Mouse (Mus musculus) MEL (cell line): ENCODE measurements at regions not wholly inside any gene's neighbourhood (a gene's known extent, or its start where the extent isn't known, plus 50 kb on each side); places are given as distances from the start of the nearest gene placed in this dataset.

Experiments used
- DNase-seq: peaks from one replicate; pipeline ENCODE4 v3.0.0; 2011; ENCODE audit warnings: low read depth, low spot score
- H3K27ac ChIP-seq: 2 replicates; pipeline ENCODE4 v1.5.1; 2012; ENCODE audit warnings: low read depth, mild to moderate bottlenecking, control low read depth, low read length, moderate library complexity; ENCODE audit not compliant: control insufficient read depth
- H3K27me3 ChIP-seq, 2 experiments: fragments of 150-350 bp in 1 of 2; sonication (generic) in 1 of 2; 2 replicates each; pipeline ENCODE4 v1.6.1; 2012; ENCODE audit warnings: low read length in 2 of 2, mild to moderate bottlenecking in 2 of 2, improper control_type of control experiment in 1 of 2, moderate library complexity in 1 of 2; ENCODE audit not compliant: insufficient read depth in 2 of 2, control insufficient read depth in 1 of 2
- H3K36me3 ChIP-seq, 2 experiments: 2 replicates each; pipeline ENCODE4 v1.6.1; 2012 to 2014; ENCODE audit warnings: low read length in 2 of 2, improper control_type of control experiment in 1 of 2, inconsistent platforms in 1 of 2, mild to moderate bottlenecking in 1 of 2; ENCODE audit not compliant: insufficient read depth in 2 of 2, control insufficient read depth in 1 of 2
- H3K4me1 ChIP-seq, 2 experiments: fragments of 150-350 bp in 1 of 2; sonication (generic) in 1 of 2; 2 replicates each; pipeline ENCODE4 v1.6.1; 2012; ENCODE audit warnings: low read length in 2 of 2, improper control_type of control experiment in 1 of 2, mild to moderate bottlenecking in 1 of 2; ENCODE audit not compliant: insufficient read depth in 2 of 2, control insufficient read depth in 1 of 2
- H3K4me3 ChIP-seq, 2 experiments: fragments of 150-350 bp in 1 of 2; sonication (generic) in 1 of 2; 2 replicates each; pipeline ENCODE4 v1.5.1; 2012; ENCODE audit warnings: low read depth in 2 of 2, low read length in 2 of 2, mild to moderate bottlenecking in 2 of 2, moderate library complexity in 2 of 2, control low read depth in 1 of 2, improper control_type of control experiment in 1 of 2; ENCODE audit not compliant: control insufficient read depth in 1 of 2, insufficient read depth in 1 of 2
- H3K79me2 ChIP-seq: 2 replicates; pipeline ENCODE4 v1.6.1; 2012; ENCODE audit warnings: mild to moderate bottlenecking, low read length, moderate library complexity; ENCODE audit not compliant: control insufficient read depth, poor library complexity, insufficient read depth
- H3K9ac ChIP-seq: 2 replicates; pipeline ENCODE4 v1.6.1; 2012; ENCODE audit warnings: low read depth, mild to moderate bottlenecking, control low read depth, low read length, moderate library complexity; ENCODE audit not compliant: control insufficient read depth, poor library complexity, severe bottlenecking
- H3K9me3 ChIP-seq: fragments of 150-350 bp; sonication (generic); replicated peaks from 2 replicates; pipeline ENCODE4 v1.6.1; 2012; ENCODE audit warnings: mild to moderate bottlenecking, low read length, improper control_type of control experiment, moderate library complexity; ENCODE audit not compliant: insufficient read depth
- BHLHE40 ChIP-seq: IDR thresholded peaks from 2 replicates; pipeline ENCODE4 v1.6.1; 2012; ENCODE audit warnings: low read depth, mild to moderate bottlenecking, inconsistent platforms, low read length, improper control_type of control experiment, borderline replicate concordance
- CHD1 ChIP-seq: IDR thresholded peaks from 2 replicates; pipeline ENCODE4 v1.6.1; 2012; ENCODE audit warnings: low read depth, mild to moderate bottlenecking, inconsistent platforms, low read length, improper control_type of control experiment
- E2F4 ChIP-seq: IDR thresholded peaks from 2 replicates; pipeline ENCODE4 v1.6.1; 2011; ENCODE audit warnings: low read depth, low read length, improper control_type of control experiment, borderline replicate concordance
- GABPA ChIP-seq: IDR thresholded peaks from 2 replicates; pipeline ENCODE4 v1.6.1; 2012; ENCODE audit warnings: low read depth, mild to moderate bottlenecking, inconsistent platforms, low read length, improper control_type of control experiment, moderate library complexity
- GATA1 ChIP-seq: IDR thresholded peaks from 2 replicates; pipeline ENCODE4 v1.6.1; 2011; ENCODE audit warnings: low read depth, low read length, improper control_type of control experiment
- HCFC1 ChIP-seq: IDR thresholded peaks from 2 replicates; pipeline ENCODE4 v1.6.1; 2012; ENCODE audit warnings: low read depth, mild to moderate bottlenecking, inconsistent platforms, low read length, improper control_type of control experiment, moderate library complexity
- JUND ChIP-seq: IDR thresholded peaks from 2 replicates; pipeline ENCODE4 v1.6.1; 2011; ENCODE audit warnings: low read depth, mild to moderate bottlenecking, improper control_type of control experiment, low read length
- KAT2A ChIP-seq: conservative IDR thresholded peaks from 2 replicates; pipeline ENCODE4 v1.6.1; 2012; ENCODE audit warnings: low read depth, low read length, improper control_type of control experiment, inconsistent platforms
- MAX ChIP-seq: IDR thresholded peaks from 2 replicates; pipeline ENCODE4 v1.6.1; 2011; ENCODE audit warnings: low read length, improper control_type of control experiment
- MAZ ChIP-seq: IDR thresholded peaks from 2 replicates; pipeline ENCODE4 v1.6.1; 2012; ENCODE audit warnings: low read depth, mild to moderate bottlenecking, inconsistent platforms, low read length, improper control_type of control experiment
- MEF2A ChIP-seq: IDR thresholded peaks from 2 replicates; pipeline ENCODE4 v1.6.1; 2014; ENCODE audit warnings: low read depth, mild to moderate bottlenecking, inconsistent platforms, low read length, improper control_type of control experiment; ENCODE audit not compliant: poor library complexity, insufficient replicate concordance, severe bottlenecking; ENCODE audit errors: extremely low read depth
- MYB ChIP-seq: IDR thresholded peaks from 2 replicates; pipeline ENCODE4 v1.6.1; 2011; ENCODE audit warnings: mild to moderate bottlenecking, low read depth, low read length, improper control_type of control experiment
- MYC ChIP-seq: IDR thresholded peaks from 2 replicates; pipeline ENCODE4 v1.6.1; 2011; ENCODE audit warnings: low read depth, mild to moderate bottlenecking, low read length, improper control_type of control experiment, moderate library complexity
- NELFE ChIP-seq: IDR thresholded peaks from 2 replicates; pipeline ENCODE4 v1.6.1; 2011; ENCODE audit warnings: low read depth, low read length, improper control_type of control experiment
- NRF1 ChIP-seq: IDR thresholded peaks from 2 replicates; pipeline ENCODE4 v1.6.1; 2014; ENCODE audit warnings: low read depth, mild to moderate bottlenecking, inconsistent platforms, low read length, improper control_type of control experiment, moderate library complexity; ENCODE audit not compliant: poor library complexity, insufficient read depth, severe bottlenecking
- POLR2A ChIP-seq, 2 experiments: IDR thresholded peaks; 2 replicates each; pipeline ENCODE4 v1.6.1; 2011 to 2012; ENCODE audit warnings: low read length in 2 of 2, mild to moderate bottlenecking in 2 of 2, control low read depth in 1 of 2, improper control_type of control experiment in 1 of 2, low read depth in 1 of 2, moderate library complexity in 1 of 2; ENCODE audit not compliant: control insufficient read depth in 1 of 2, insufficient read depth in 1 of 2, poor library complexity in 1 of 2
- POLR2AphosphoS5 ChIP-seq: IDR thresholded peaks from 2 replicates; pipeline ENCODE4 v1.6.1; 2012; ENCODE audit warnings: low read depth, borderline replicate concordance, mild to moderate bottlenecking, inconsistent platforms, low read length, moderate library complexity, mixed read lengths
- RAD21 ChIP-seq: IDR thresholded peaks from 2 replicates; pipeline ENCODE4 v1.6.1; 2011; ENCODE audit warnings: mild to moderate bottlenecking, low read depth, low read length, improper control_type of control experiment
- SIN3A ChIP-seq: IDR thresholded peaks from 2 replicates; pipeline ENCODE4 v1.6.1; 2012; ENCODE audit warnings: low read length, improper control_type of control experiment, inconsistent platforms
- SMC3 ChIP-seq: IDR thresholded peaks from 2 replicates; pipeline ENCODE4 v1.6.1; 2011; ENCODE audit warnings: low read depth, low read length, improper control_type of control experiment
- TAL1 ChIP-seq: IDR thresholded peaks from 2 replicates; pipeline ENCODE4 v1.6.1; 2012; ENCODE audit warnings: mild to moderate bottlenecking, inconsistent platforms, low read length, moderate library complexity, mixed read lengths
- TBP ChIP-seq: IDR thresholded peaks from 2 replicates; pipeline ENCODE4 v1.8.0; 2011; ENCODE audit warnings: low read depth, low read length, improper control_type of control experiment
- TCF12 ChIP-seq: IDR thresholded peaks from 2 replicates; pipeline ENCODE4 v1.6.1; 2014; ENCODE audit warnings: low read depth, mild to moderate bottlenecking, inconsistent platforms, low read length, improper control_type of control experiment, moderate library complexity
- UBTF ChIP-seq: IDR thresholded peaks from 2 replicates; pipeline ENCODE4 v1.6.1; 2012; ENCODE audit warnings: low read depth, mild to moderate bottlenecking, inconsistent platforms, low read length, improper control_type of control experiment, moderate library complexity, borderline replicate concordance; ENCODE audit not compliant: insufficient read depth
- USF1 ChIP-seq: IDR thresholded peaks from 2 replicates; pipeline ENCODE4 v1.6.1; 2014; ENCODE audit warnings: low read depth, mild to moderate bottlenecking, inconsistent platforms, low read length, improper control_type of control experiment, moderate library complexity
- USF2 ChIP-seq, 2 experiments: IDR thresholded peaks; 2 replicates each; pipeline ENCODE4 v1.6.1; 2011 to 2012; ENCODE audit warnings: improper control_type of control experiment in 2 of 2, low read length in 2 of 2, borderline replicate concordance in 1 of 2, inconsistent platforms in 1 of 2, low read depth in 1 of 2, mild to moderate bottlenecking in 1 of 2; ENCODE audit not compliant: insufficient read depth in 1 of 2
- ZKSCAN1 ChIP-seq: IDR thresholded peaks from 2 replicates; pipeline ENCODE4 v1.6.1; 2012; ENCODE audit warnings: low read depth, mild to moderate bottlenecking, inconsistent platforms, low read length, improper control_type of control experiment, moderate library complexity
- ZNF384 ChIP-seq: IDR thresholded peaks from 2 replicates; pipeline ENCODE4 v1.6.1; 2012; ENCODE audit warnings: low read depth, mild to moderate bottlenecking, inconsistent platforms, low read length, improper control_type of control experiment

DNA sequence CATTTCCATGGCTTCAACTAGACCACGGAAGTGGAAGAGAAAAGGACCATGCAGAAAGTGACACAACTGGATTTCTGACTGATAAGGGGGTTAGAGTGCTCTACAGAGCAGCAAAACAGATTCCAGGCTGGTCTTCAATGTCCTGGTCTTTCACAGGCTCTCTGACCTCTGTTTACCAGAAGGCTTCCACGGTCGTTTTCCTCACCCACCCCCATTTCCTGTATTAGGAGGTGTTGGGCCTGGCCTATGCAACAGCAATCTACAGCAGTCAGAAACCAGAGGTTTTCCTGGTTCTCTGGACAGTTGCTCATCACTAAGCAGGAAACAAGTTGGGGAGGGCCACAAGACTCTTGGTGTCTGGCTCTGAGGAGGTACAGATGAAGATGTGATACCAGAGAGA is 148.1 kb upstream of the Cited2 start:
- peak overlapping the region; percentile 43 to 47 for H3K4me3 ChIP-seq
- peaks cover 8 to 21% of the 10 kb centered on the region in 2 experiments for H3K4me1 ChIP-seq
- H3K27ac ChIP-seq, result peak overlapping the region; percentile 75
- H3K27me3 ChIP-seq, result no peaks in the 10 kb centered on the region
- H3K36me3 ChIP-seq, result peaks cover 0 to 18% of the 10 kb centered on the region in 2 experiments; a peak in 2 of 4 replicates
- H3K9me3 ChIP-seq, result no peaks in the 10 kb centered on the region
- peak overlapping the region; percentile 55 for H3K9ac ChIP-seq
- H3K79me2 ChIP-seq, result no peaks in the 10 kb centered on the region
- TF ChIP-seq MYC (no peak), TBP (0 out of 2 replicates have a peak, but pooled peaks have one; percentile 33), TAL1 (no peak), BHLHE40 (no peak)
- peak; percentile 52 for DNase-seq

DNA sequence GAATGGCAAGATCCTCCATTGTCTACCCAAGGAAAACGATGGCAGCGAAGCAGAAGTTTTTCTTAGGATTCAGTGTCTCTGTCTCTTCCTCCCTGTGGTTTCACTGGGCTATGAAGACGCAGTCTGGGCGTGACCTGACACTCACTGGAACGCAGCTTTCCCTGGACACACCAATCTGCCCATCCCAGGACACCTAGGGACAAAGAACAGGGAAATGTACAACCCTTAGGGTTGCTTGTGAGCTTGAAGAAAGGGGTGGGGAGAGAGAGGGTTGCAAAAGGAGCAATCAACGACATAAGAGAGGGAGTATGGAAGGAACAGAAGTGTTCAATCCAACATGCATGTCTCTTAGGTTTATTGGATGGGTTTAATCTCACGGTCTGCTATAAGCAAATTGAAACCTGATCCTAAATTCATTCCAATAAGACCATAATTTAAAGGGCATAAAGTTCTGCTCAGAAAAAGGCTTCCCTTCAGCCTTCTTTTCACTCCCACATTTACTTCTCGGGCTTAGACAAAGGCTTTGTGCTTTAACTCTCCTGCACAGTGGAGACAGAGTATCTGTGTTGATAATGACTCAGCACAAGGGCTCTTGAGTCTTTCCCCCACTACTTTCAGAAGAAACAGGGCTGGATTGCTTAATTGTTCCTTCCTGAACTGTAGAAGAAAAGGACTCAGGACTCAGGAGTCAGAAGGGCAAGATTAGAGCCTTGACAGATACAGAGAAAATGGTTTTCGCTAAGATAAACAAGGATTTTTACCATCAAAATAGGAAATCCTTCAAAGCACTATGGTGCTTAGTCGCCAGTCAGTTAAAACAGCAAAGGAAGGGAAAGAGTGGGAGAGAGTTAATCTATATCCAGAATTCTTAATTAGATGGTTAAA is 147.3 kb upstream of the Cited2 start:
- H3K79me2 ChIP-seq, result no peaks in the 10 kb centered on the region
- H3K4me1 ChIP-seq, result peaks cover 8 to 21% of the 10 kb centered on the region in 2 experiments
- H3K4me3 ChIP-seq, result peak overlapping the region; percentile 43 to 47
- DNase-seq, result peak; percentile 80
- peak overlapping the region; percentile 75 for H3K27ac ChIP-seq
- no peaks in the 10 kb centered on the region for H3K9me3 ChIP-seq
- H3K9ac ChIP-seq, result peak overlapping the region; percentile 55
- peaks cover 0 to 18% of the 10 kb centered on the region in 2 experiments; a peak in 2 of 4 replicates for H3K36me3 ChIP-seq
- H3K27me3 ChIP-seq, result no peaks in the 10 kb centered on the region
- no peak for TF ChIP-seq USF2 (IDR thresholded peaks at IDR 0.05; ENCODE audit: borderline replicate concordance in 1 of 2, insufficient read depth in 1 of 2, low read depth in 1 of 2, low read length in 2 of 2)
- TF ChIP-seq MYB, result no peak
- no peak for TF ChIP-seq UBTF
- TF ChIP-seq BHLHE40, result no peak
- no peak for TF ChIP-seq MEF2A
- peak; percentile 16; the same call in 1 of the 2 replicates for TF ChIP-seq TCF12
- TF ChIP-seq ZKSCAN1, result no peak
- TF ChIP-seq POLR2A (IDR thresholded peaks at IDR 0.05; ENCODE audit: control insufficient read depth in 1 of 2, insufficient read depth in 1 of 2, low read depth in 1 of 2, low read length in 2 of 2, poor library complexity in 1 of 2), result no peak
- TF ChIP-seq HCFC1, result no peak
- no peak for TF ChIP-seq KAT2A
- no peak for TF ChIP-seq NRF1
- no peak for TF ChIP-seq TAL1
- TF ChIP-seq SIN3A, result no peak; the same call in 1 of the 2 replicates
- peak; percentile 39; the same call in 1 of the 2 replicates for TF ChIP-seq GATA1
- no peak for TF ChIP-seq SMC3
- TF ChIP-seq GABPA, result peak; percentile 78
- no peak for TF ChIP-seq ZNF384
- no peak for TF ChIP-seq CHD1
- no peak for TF ChIP-seq NELFE
- no peak for TF ChIP-seq JUND
- TF ChIP-seq MAX, result no peak
- TF ChIP-seq POLR2AphosphoS5, result no peak
- TF ChIP-seq USF1, result no peak
- no peak for TF ChIP-seq MAZ
- no peak for TF ChIP-seq E2F4
- no peak for TF ChIP-seq RAD21
- 0 out of 2 replicates have a peak, but pooled peaks have one; percentile 51 for TF ChIP-seq TBP
